Mouse (Mus musculus): ENCODE measurements around the gene Fig4.

- no peak for TF ChIP-seq CTCF (conservative IDR thresholded peaks at IDR 0.05; ENCODE audit: low read length)
- no peak for TF ChIP-seq POU5F1 (IDR thresholded peaks at IDR 0.05; ENCODE audit: borderline replicate concordance, low read length)
These were observed 21.0 kb downstream of the Fig4 start for GRCm38 (mm10) chr10:41282086-41282485.
